Mouse (Mus musculus) hematopoietic multipotent progenitor cell, adult 10-12 weeks (in vitro differentiated cells): Measurements from ENCODE around the gene Slc22a18. TPM values are rescaled to one million over a fixed set of nuclear protein-coding genes. Genes with fewer than 3 reads are reported as not detected.

ENCODE experiments used
- polyA plus RNA-seq: library from polyadenylated mRNA; stranded (reverse); fragments of >175 nt; gene quantifications from 2 replicates; pipeline ENCODE4 v1.2.3, GENCODE M21; 2012; ENCODE audit warnings: low replicate concordance

The Slc22a18 gene
- polyA plus RNA-seq = 0.99 TPM in 1 of 2 replicates, not detected in the other

DNA sequence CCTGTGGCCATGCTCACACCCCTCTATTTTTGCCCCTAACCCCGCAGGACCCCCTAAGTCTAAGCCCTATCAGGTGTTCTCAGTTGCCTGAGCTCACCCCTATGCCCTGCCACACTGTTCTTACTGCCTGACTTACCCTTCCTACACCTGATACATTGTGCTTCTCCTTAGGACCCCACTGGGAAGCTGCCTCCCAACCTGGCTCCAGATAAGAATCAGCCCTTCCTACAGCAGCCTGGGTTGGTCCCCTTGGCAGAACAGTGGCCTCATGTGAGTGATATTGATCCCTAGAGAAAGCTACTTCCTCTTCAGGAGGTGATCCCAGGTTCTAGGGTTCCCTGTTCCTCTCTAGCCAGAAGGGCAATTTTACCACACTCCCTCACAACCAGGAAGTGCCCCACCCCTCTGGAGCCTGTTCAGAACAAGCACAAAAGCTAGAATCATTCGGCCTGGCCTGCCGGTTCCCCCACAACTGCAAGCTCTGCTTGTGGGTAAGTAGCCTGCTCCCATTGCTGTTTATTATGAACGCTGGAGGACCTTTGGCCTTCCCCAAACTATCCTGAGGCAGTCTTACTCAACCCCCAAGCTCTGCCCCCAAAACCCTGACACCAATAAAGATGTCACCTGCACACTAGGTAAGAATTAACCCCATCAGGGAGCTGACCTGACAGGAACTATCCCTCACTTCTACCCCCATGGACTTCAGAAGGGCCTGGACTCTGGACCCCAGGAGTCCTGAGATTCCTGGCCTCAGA, at the start of gene Slc22a18:
Gene Slc22a18 (plus strand): TSS at position 390 of the 755 bp plus-strand sequence.

GRCm38 (mm10) chr7:143460874-143461273, 12.7 kb upstream of the Slc22a18 start, which contains the start of gene Cdkn1c:
Cdkn1c (minus strand) TSS chr7:143461050.

GRCm38 (mm10) chr7:143502418-143503200, 29.1 kb downstream of the Slc22a18 start, which contains the start of gene Phlda2:
Phlda2 (minus strand) TSS chr7:143503150.

Other genes starting within 250 kb of the Slc22a18 start
- 1.7 and 2.8 TPM in 2 replicates for gene Cdkn1c, start 12.7 kb upstream of the Slc22a18 start, polyA plus RNA-seq
- gene Phlda2, start 29.4 kb downstream of the Slc22a18 start, polyA plus RNA-seq = 0.79 TPM in 1 of 2 replicates, not detected in the other
- gene Nap1l4, start 75.4 kb downstream of the Slc22a18 start, polyA plus RNA-seq = 41.2 and 62.2 TPM in 2 replicates
- gene Cars, start 126.4 kb downstream of the Slc22a18 start, polyA plus RNA-seq = 10.6 and 28.2 TPM in 2 replicates
- 0.96 and 1.4 TPM in 2 replicates for gene Tnfrsf26, start 155.0 kb downstream of the Slc22a18 start, polyA plus RNA-seq
- 0.80 and 2.9 TPM in 2 replicates for gene Tnfrsf22, start 175.9 kb downstream of the Slc22a18 start, polyA plus RNA-seq
- 0.19 and 0.52 TPM in 2 replicates for gene Tnfrsf23, start 212.1 kb downstream of the Slc22a18 start, polyA plus RNA-seq